Mouse (Mus musculus) limb, embryonic 11.5 days (tissue): Measurements from ENCODE around the gene Sort1. TPM values are rescaled to one million over a fixed set of nuclear protein-coding genes. Genes with fewer than 3 reads are reported as not detected.

Source experiments
- ATAC-seq: fragments of 200-750 bp; cut with Nextera tagmentation; 2 replicates; pipeline ENCODE4 v1.8.0; 2017; ENCODE audit warnings: low read depth; ENCODE audit not compliant: insufficient number of reproducible peaks, low FRiP score, low TSS enrichment
- DNase-seq: peaks from one replicate; pipeline ENCODE4 v3.0.0-alpha.2; 2015; ENCODE audit warnings: low spot score
- H3K27ac ChIP-seq: fragments of 300-500 bp; sonication (generic); replicated peaks from 2 replicates; pipeline ENCODE4 v1.5.1; 2014; ENCODE audit warnings: low read depth, mild to moderate bottlenecking, low read length
- H3K27me3 ChIP-seq: fragments of 300-500 bp; sonication (generic); 2 replicates; pipeline ENCODE4 v1.6.1; 2014; ENCODE audit warnings: mild to moderate bottlenecking, low read length, mixed read lengths; ENCODE audit not compliant: control insufficient read depth, insufficient read depth
- H3K36me3 ChIP-seq: fragments of 300-500 bp; sonication (generic); 2 replicates; pipeline ENCODE4 v1.6.1; 2014; ENCODE audit warnings: mild to moderate bottlenecking, low read length, moderate library complexity, mixed read lengths; ENCODE audit not compliant: control insufficient read depth, insufficient read depth
- H3K4me1 ChIP-seq: fragments of 300-500 bp; sonication (generic); 2 replicates; pipeline ENCODE4 v1.6.1; 2014; ENCODE audit warnings: low read length, mixed read lengths; ENCODE audit not compliant: control insufficient read depth, insufficient read depth
- H3K4me2 ChIP-seq: fragments of 300-500 bp; sonication (generic); 2 replicates; pipeline ENCODE4 v1.6.1; 2014; ENCODE audit warnings: low read depth, mild to moderate bottlenecking, moderate library complexity; ENCODE audit not compliant: severe bottlenecking
- H3K4me3 ChIP-seq: fragments of 300-500 bp; sonication (generic); 2 replicates; pipeline ENCODE4 v1.5.1; 2014; ENCODE audit warnings: low read depth, low read length
- H3K9ac ChIP-seq: fragments of 300-500 bp; sonication (generic); 2 replicates; pipeline ENCODE4 v1.6.1; 2014; ENCODE audit warnings: mild to moderate bottlenecking, low read length
- H3K9me3 ChIP-seq: fragments of 300-500 bp; sonication (generic); 2 replicates; pipeline ENCODE4 v1.6.1; 2016; ENCODE audit warnings: low read length; ENCODE audit not compliant: control insufficient read depth
- WGBS: fragments of 180-500 bp; shearing (Covaris S2); extraction: QIAGEN DNeasy Blood & Tissue Kit; methylation state at CpG from one replicate; pipeline ENCODE4 v1.1.7; 2014; 5-methylcytosine and 5-hydroxymethylcytosine counted together
- polyA plus RNA-seq: library from polyadenylated mRNA; unstranded; fragments of >200 nt; fragmentation: Nextera tagmentation; extraction: Ambion mirVana; gene quantifications from 2 replicates; pipeline ENCODE4 v1.2.1, GENCODE M21; 2014

Gene Sort1
- polyA plus RNA-seq, 1 experiment from 2014 or later = 14.1 TPM

DNA sequence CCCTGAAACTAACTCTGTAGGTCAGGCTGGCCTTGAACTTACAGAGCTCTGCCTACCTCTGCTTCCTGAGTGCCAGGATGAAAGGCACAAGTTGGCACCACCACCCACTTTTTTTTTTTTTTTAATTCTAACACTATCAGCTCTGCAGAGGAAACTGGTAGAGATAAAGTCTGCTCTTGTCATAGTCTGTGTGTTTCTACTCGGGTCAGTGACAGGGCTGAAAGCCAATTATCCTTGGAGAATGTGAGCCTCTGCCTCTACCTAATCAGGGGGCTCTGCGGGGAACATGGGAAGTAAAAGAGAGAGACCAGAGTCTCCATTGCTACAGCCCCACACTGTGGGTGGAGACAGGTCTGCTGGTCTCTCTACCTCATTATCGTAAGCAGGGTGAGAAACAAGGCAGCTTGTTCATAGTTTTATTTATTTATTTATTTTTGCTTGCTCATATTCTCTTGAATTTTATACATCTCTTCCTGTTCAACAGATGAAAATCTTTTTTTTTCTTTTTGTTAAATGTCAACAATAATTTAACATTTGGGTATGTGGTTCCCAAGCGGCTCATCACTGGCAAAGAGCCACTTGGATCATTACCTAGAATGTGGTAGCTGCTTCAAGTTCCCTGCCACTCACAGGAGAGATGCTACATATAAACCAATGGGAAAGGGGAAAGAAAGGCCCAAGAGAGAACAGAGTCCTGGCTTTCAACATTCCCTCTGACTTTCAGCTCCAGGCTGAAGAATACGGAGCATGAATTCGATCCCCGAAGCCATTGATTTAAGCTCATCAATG, 95.2 kb downstream of the Sort1 start:
- DNase-seq (no peak), ATAC-seq (no peak)
- Histone ChIP-seq H3K27me3 (no peaks in the 10 kb centered on the region), H3K27ac (no peak overlapping the region), H3K9ac (no peak overlapping the region), H3K4me2 (no peak overlapping the region), H3K9me3 (no peaks in the 10 kb centered on the region), H3K4me3 (no peak overlapping the region), H3K36me3 (no peaks in the 10 kb centered on the region), H3K4me1 (peaks cover 9% of the 10 kb centered on the region; the same call in 1 of the 2 replicates)
- 82% methylated on average over 7 of the region's 7 CpGs for WGBS

DNA sequence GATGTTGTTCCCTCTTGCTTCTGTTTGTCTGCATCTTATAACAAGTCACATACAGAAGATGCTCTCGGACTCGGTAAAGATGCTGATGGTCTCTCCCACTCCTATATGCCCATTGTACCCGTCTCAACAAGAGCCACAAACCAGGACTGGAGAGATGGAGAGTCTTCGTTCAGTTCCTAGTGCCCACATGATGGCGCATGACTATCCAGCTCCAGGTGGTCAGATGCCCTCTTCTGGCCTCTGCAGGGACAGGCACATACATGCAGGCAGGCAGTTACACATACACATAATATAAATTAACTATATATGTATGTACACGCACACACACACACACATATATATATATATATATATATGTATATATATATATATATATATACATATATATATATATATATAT, 96.8 kb downstream of the Sort1 start:
- WGBS = 72% methylated on average over 6 of the region's 6 CpGs
- Histone ChIP-seq H3K4me3 (no peak overlapping the region), H3K9me3 (no peaks in the 10 kb centered on the region), H3K4me1 (peaks cover 22% of the 10 kb centered on the region), H3K27ac (no peak overlapping the region), H3K27me3 (no peaks in the 10 kb centered on the region), H3K36me3 (no peaks in the 10 kb centered on the region; the same call in 1 of the 2 replicates), H3K4me2 (no peak overlapping the region), H3K9ac (no peak overlapping the region)
- ATAC-seq = no peak
- no peak for DNase-seq

DNA sequence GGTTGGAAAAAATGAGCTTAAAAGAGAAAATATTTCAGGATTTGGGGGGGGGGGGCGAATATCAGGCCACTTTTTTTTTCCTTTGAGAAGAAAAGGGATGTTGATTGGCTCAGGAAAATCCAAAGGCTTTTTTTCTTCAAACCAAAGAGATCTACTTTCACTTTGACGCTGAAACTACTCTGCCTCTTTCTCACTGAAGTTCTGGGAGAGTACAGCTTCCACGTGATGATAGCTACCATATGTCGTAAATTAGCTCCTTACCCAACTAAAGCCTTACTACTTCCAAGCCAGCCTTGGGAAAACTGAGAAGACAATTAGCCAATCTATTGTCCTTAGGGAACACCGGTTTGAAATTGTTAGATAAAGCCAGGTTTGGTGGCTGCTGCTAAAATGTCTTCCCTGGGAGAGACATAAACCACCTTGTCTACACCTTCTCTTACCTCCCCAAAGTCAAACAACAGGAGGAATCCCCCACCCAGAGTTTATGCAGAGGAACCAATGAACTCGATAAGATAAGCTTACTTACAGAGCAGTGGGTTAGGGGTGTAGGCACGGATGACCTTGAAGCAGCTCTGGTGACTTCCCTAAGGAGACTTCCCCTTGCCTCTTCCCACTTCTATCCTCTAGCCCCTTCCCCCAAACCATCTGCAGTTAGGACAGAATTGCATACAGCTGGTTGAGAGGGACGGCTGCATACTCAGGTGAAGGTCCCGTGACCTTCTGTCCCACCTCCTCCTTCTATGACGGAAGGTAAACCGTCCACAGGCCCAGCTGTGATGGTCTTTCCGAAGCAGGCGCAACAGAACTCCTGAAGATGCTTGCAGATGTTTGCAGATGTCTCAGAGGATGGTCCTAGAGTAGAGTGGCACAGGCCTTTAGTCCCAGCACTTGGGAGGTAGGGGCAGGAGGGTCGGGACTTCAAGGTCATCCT, 98.3 kb downstream of the Sort1 start:
- 57% methylated on average over 14 of the region's 14 CpGs for WGBS
- Histone ChIP-seq H3K36me3 (no peaks in the 10 kb centered on the region; the same call in 1 of the 2 replicates), H3K9ac (no peak overlapping the region), H3K4me3 (no peak overlapping the region), H3K27me3 (no peaks in the 10 kb centered on the region), H3K27ac (no peak overlapping the region), H3K4me2 (peak overlapping the region; percentile 23; the same call in 1 of the 2 replicates), H3K9me3 (no peaks in the 10 kb centered on the region), H3K4me1 (peaks cover 22% of the 10 kb centered on the region)
- no peak for ATAC-seq
- no peak for DNase-seq

DNA sequence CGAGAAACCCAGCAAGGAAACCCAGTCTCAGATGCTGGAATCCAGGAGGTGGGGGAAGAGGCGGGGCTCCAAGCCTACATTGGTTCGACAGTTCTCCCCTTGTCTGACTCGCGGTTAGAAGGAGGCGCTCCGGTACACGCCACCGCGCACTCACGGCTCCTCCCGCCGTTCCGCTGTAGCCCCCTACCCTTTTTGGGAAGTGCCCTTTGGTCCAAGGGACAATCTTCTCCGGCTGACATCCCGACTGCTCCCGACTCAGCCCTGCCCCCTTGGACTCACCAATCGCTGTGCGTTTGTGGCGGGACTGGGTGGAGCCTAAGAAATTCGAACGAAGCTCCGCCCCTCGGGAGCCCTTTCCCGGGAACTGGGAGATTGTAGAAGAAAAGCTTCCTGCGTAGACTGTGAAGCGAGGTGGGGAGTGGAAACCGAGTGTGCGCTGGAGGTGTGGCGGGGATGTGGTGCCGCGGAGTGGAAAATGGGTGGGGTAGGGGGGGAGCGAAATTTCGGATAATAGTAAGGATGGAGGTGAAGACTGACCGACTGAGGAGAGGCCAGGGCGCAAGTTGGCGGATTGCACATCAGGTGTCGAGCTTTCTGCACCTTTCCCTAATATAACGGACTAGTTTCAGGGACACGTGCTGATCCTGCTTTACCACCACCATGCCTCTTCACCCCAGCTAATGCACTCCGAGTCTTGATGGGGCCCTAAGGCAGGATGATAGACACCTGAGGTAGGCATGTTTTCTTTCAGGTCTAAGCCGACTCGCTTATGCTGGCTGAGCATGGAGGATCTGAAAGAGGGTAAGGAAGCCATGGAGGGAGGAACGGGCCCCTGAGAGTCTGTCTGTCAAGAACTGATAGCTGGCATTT, 99.8 kb downstream of the Sort1 start, which contains the start of gene Psrc1:
Psrc1 (plus strand) TSS at position 355 of the 870 bp plus-strand sequence.
- Histone ChIP-seq H3K4me2 (peak within 1 kb of the TSS; percentile 88), H3K4me3 (peak within 1 kb of the TSS; percentile 54), H3K9ac (peak within 1 kb of the TSS; percentile 63), H3K36me3 (no peaks in the 10 kb centered on the region; the same call in 1 of the 2 replicates), H3K27ac (peak within 1 kb of the TSS; percentile 16; the same call in 1 of the 2 replicates), H3K4me1 (peaks cover 22% of the 10 kb centered on the region), H3K9me3 (no peaks in the 10 kb centered on the region), H3K27me3 (no peaks in the 10 kb centered on the region)
- DNase-seq = peak; percentile 94
- 1% methylated on average over 44 of the region's 44 CpGs for WGBS
- ATAC-seq = peak; percentile 90

DNA sequence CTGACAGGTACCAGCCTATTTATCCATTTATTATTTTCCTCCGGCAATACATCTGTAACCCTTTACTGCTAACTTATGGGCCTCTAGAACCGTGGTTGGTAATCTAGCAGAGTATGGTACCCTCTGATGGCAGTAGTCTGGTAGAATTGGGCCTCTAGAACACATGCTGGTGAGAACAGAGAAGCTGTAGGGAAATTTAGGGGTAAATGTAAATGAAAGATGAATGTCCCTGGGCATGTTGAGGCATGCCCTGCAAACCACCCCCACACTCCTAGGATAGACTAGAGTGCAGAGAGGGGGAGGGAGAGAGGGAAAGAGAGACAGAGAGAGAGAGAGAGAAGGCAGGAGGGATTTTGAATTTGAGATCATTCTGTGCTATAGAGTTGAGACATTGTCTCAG, 100.5 kb downstream of the Sort1 start:
- DNase-seq = no peak
- Histone ChIP-seq H3K36me3 (no peaks in the 10 kb centered on the region; the same call in 1 of the 2 replicates), H3K9ac (peak overlapping the region; percentile 63), H3K4me3 (peak overlapping the region; percentile 54), H3K4me2 (peak overlapping the region; percentile 88), H3K27ac (no peak overlapping the region), H3K4me1 (peaks cover 25% of the 10 kb centered on the region), H3K9me3 (no peaks in the 10 kb centered on the region), H3K27me3 (no peaks in the 10 kb centered on the region)
- WGBS = 40% methylated on average over 2 of the region's 2 CpGs
- ATAC-seq = no peak

DNA sequence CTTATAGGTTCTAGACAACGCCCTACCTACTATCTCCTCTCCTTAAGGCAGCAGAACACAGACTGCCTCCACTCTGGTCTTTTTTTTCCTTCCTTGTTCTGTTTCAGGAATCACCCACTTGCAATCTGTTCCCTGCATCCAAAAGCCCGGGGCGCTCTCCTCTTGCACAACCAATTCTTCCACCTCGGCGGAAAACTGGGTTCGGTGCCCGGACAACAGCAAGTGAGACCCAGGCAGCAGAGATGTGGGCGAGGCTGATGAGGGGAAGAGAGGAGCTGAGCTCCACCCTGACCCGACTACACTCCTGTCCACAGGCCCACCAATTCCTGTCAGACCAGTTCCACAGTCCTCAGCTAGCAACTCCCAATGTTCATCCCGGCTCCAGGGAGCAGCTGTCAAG, 102.3 kb downstream of the Sort1 start:
- H3K4me2 ChIP-seq = no peak overlapping the region
- H3K9ac ChIP-seq = no peak overlapping the region
- no peak overlapping the region for H3K4me3 ChIP-seq
- peaks cover 25% of the 10 kb centered on the region for H3K4me1 ChIP-seq
- DNase-seq (no peak), ATAC-seq (no peak)
- H3K27me3 ChIP-seq = no peaks in the 10 kb centered on the region
- H3K9me3 ChIP-seq = no peaks in the 10 kb centered on the region
- no peak overlapping the region for H3K27ac ChIP-seq
- no peaks in the 10 kb centered on the region; the same call in 1 of the 2 replicates for H3K36me3 ChIP-seq
- 93% methylated on average over 10 of the region's 10 CpGs for WGBS

DNA sequence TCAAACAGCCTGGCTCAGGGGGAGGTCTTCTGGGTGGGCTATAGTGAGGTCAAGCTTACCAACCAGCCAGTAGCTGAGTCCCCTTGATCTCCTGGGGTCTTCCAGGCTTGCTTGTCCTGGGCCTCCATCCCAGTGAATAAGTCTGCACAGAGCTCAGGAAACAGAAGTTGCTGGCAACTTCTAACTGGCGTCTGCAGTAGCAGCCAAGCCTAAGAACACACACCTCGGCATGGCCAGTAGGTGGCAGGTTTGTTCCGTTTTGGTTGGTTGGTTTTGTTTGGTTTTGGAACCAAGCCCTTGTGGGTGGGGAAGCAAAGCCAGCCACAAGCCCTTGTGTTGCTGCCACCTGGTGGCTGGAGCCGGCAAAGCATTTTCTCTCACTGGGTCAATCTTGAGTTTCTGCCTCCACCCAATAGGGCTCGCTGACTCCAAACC, 105.2 kb downstream of the Sort1 start:
- H3K27me3 ChIP-seq = no peaks in the 10 kb centered on the region
- H3K4me2 ChIP-seq = no peak overlapping the region
- 0% methylated on average over 5 of the region's 5 CpGs for WGBS
- H3K36me3 ChIP-seq = no peaks in the 10 kb centered on the region; the same call in 1 of the 2 replicates
- H3K9me3 ChIP-seq = no peaks in the 10 kb centered on the region
- peak; percentile 73 for ATAC-seq
- 0 out of 2 replicates have a peak overlapping the region, but pooled peaks have one; percentile 45 for H3K9ac ChIP-seq
- peaks cover 18% of the 10 kb centered on the region for H3K4me1 ChIP-seq
- peak; percentile 100 for DNase-seq
- H3K4me3 ChIP-seq = no peak overlapping the region
- H3K27ac ChIP-seq = 0 out of 2 replicates have a peak overlapping the region, but pooled peaks have one; percentile 70
